ENCODE assay signal across 10 mouse cellular contexts in genomic region chr11:4578682-4579081, GRCm38 (mm10). TPM values are rescaled to one million over a fixed set of nuclear protein-coding genes. Genes with fewer than 3 reads are reported as not detected.
DNase-seq lines count a peak whose midpoint lies in the region; ATAC-seq and TF ChIP-seq lines count a peak whose summit lies in the region.
"Had no signal": no experiment of that assay in that cellular context is flagged by ENCODE, and none has a peak within 500 bp of the region (broad histone marks: within the 10 kb centered on the region; RNA-seq: fewer than 3 reads in every experiment).

No protein-coding gene starts in this region.

- no peak overlapping the region for H3K27ac ChIP-seq in hindbrain, postnatal 0 days
- H3K27ac ChIP-seq in hindbrain, embryonic 10.5 days: no peak overlapping the region
- no peak overlapping the region for H3K27ac ChIP-seq in MEL (ENCODE audit: control insufficient read depth, low read depth, low read length)
- no peak overlapping the region for H3K27ac ChIP-seq in intestine, embryonic 16.5 days (ENCODE audit: low read length)
- H3K27ac ChIP-seq: stomach, embryonic 15.5 days had no signal

- TF ChIP-seq POLR2A in MEL (IDR thresholded peaks at IDR 0.05; ENCODE audit: control insufficient read depth in 1 of 2, insufficient read depth in 1 of 2, low read depth in 1 of 2, low read length in 2 of 2, poor library complexity in 1 of 2): no peak

- H3K36me3 ChIP-seq in hindbrain, postnatal 0 days (ENCODE audit: insufficient read depth, low read length): no peaks in the 10 kb centered on the region
- no peaks in the 10 kb centered on the region for H3K36me3 ChIP-seq in hindbrain, embryonic 10.5 days
- peaks cover 4 to 25% of the 10 kb centered on the region in 2 experiments for H3K36me3 ChIP-seq in MEL (ENCODE audit: control insufficient read depth in 1 of 2, insufficient read depth in 2 of 2, low read length in 2 of 2)
- no peaks in the 10 kb centered on the region for H3K36me3 ChIP-seq in intestine, embryonic 16.5 days (ENCODE audit: control insufficient read depth, insufficient read depth, low read length)
- H3K36me3 ChIP-seq: stomach, embryonic 15.5 days had no signal

- no peaks in the 10 kb centered on the region for H3K27me3 ChIP-seq in hindbrain, postnatal 0 days (ENCODE audit: insufficient read depth, low read length)
- H3K27me3 ChIP-seq in hindbrain, embryonic 10.5 days (ENCODE audit: insufficient read depth, poor library complexity, severe bottlenecking): no peaks in the 10 kb centered on the region
- H3K27me3 ChIP-seq in MEL (ENCODE audit: control insufficient read depth in 1 of 2, insufficient read depth in 2 of 2, low read length in 2 of 2): no peaks in the 10 kb centered on the region
- no peaks in the 10 kb centered on the region for H3K27me3 ChIP-seq in intestine, embryonic 16.5 days (replicated peaks; ENCODE audit: control insufficient read depth, insufficient read depth, low read length)
- H3K27me3 ChIP-seq: megakaryocyte, embryonic 14.5 days; stomach, embryonic 15.5 days had no signal

- no peaks in the 10 kb centered on the region for H3K4me1 ChIP-seq in hindbrain, postnatal 0 days (ENCODE audit: insufficient read depth, low read length)
- H3K4me1 ChIP-seq in hindbrain, embryonic 10.5 days (replicated peaks): peaks cover 7% of the 10 kb centered on the region
- peaks cover 3 to 12% of the 10 kb centered on the region in 2 experiments; a peak in 3 of 4 replicates for H3K4me1 ChIP-seq in MEL (ENCODE audit: control insufficient read depth in 1 of 2, insufficient read depth in 2 of 2, low read length in 2 of 2)
- peaks cover 12% of the 10 kb centered on the region for H3K4me1 ChIP-seq in intestine, embryonic 16.5 days (ENCODE audit: control insufficient read depth, insufficient read depth, low read length)

- H3K9ac ChIP-seq in hindbrain, postnatal 0 days (replicated peaks; ENCODE audit: low read length): no peak overlapping the region
- no peak overlapping the region for H3K9ac ChIP-seq in MEL (ENCODE audit: control insufficient read depth, low read depth, low read length, poor library complexity, severe bottlenecking)
- H3K9ac ChIP-seq in intestine, embryonic 16.5 days (ENCODE audit: low read depth, low read length): no peak overlapping the region
- H3K9ac ChIP-seq: stomach, embryonic 15.5 days had no signal

- peaks cover 34% of the 10 kb centered on the region for H3K79me2 ChIP-seq in MEL (ENCODE audit: control insufficient read depth, insufficient read depth, low read length, poor library complexity)

- no peak overlapping the region for H3K4me2 ChIP-seq in hindbrain, postnatal 0 days (ENCODE audit: low read depth, low read length)
- no peak overlapping the region for H3K4me2 ChIP-seq in intestine, embryonic 16.5 days (ENCODE audit: low read depth, low read length)
- H3K4me2 ChIP-seq: stomach, embryonic 15.5 days had no signal

- no peak for ATAC-seq in hindbrain, postnatal 0 days
- peak; percentile 63 for ATAC-seq in intestine, embryonic 16.5 days

- WGBS in hindbrain, postnatal 0 days: 75% methylated on average over 2 of the region's 2 CpGs
- WGBS in hindbrain, embryonic 10.5 days: 94% methylated on average over 2 of the region's 2 CpGs
- WGBS in intestine, embryonic 16.5 days: 59% methylated on average over 2 of the region's 2 CpGs

- TF ChIP-seq CTCF in hindbrain, postnatal 0 days (IDR thresholded peaks at IDR 0.05; ENCODE audit: low read depth): no peak
- no peak for TF ChIP-seq CTCF in MEL (IDR thresholded peaks at IDR 0.05 in 2 of 3, conservative IDR thresholded peaks at IDR 0.05 in 1 of 3; ENCODE audit: control insufficient read depth in 1 of 3, insufficient read depth in 1 of 3, low read depth in 2 of 3, low read length in 3 of 3, poor library complexity in 1 of 3, severe bottlenecking in 1 of 3)

- H3K4me3 ChIP-seq in hindbrain, postnatal 0 days (ENCODE audit: low read length): no peak overlapping the region
- H3K4me3 ChIP-seq in hindbrain, embryonic 10.5 days: no peak overlapping the region
- no peak overlapping the region for H3K4me3 ChIP-seq in MEL (ENCODE audit: control insufficient read depth in 1 of 2, insufficient read depth in 1 of 2, low read depth in 2 of 2, low read length in 2 of 2)
- H3K4me3 ChIP-seq in intestine, embryonic 16.5 days (ENCODE audit: low read length): no peak overlapping the region
- H3K4me3 ChIP-seq: megakaryocyte, embryonic 14.5 days; stomach, embryonic 15.5 days had no signal

- peak in 1 of 2 experiments; percentile 44; a peak in 1 of 4 replicates for TF ChIP-seq EP300 in MEL (IDR thresholded peaks at IDR 0.05; ENCODE audit: low read depth in 1 of 2, low read length in 2 of 2)

- no peak for TF ChIP-seq RAD21 in MEL (IDR thresholded peaks at IDR 0.05; ENCODE audit: low read depth, low read length)

- peak; percentile 28 for DNase-seq in hindbrain, postnatal 0 days (ENCODE audit: low spot score)
- no peak for DNase-seq in hindbrain, embryonic 10.5 days (ENCODE audit: low spot score)
- peak; percentile 72 for DNase-seq in MEL (ENCODE audit: low read depth, low spot score)
- peak; percentile 41 for DNase-seq in cerebellum, adult 8-10 months
- DNase-seq in lung, postnatal 36 days: peak; percentile 70
- no peak for DNase-seq in retina, embryonic 14.5 days (ENCODE audit: low spot score)
- DNase-seq in neural tube, embryonic 10.5 days (ENCODE audit: extremely low spot score, low spot score): no peak

- no peaks in the 10 kb centered on the region for H3K9me3 ChIP-seq in hindbrain, postnatal 0 days (ENCODE audit: low read length)
- no peaks in the 10 kb centered on the region for H3K9me3 ChIP-seq in hindbrain, embryonic 10.5 days
- H3K9me3 ChIP-seq in MEL (replicated peaks; ENCODE audit: insufficient read depth, low read length): no peaks in the 10 kb centered on the region
- H3K9me3 ChIP-seq in intestine, embryonic 16.5 days (ENCODE audit: control insufficient read depth, low read length): no peaks in the 10 kb centered on the region
- H3K9me3 ChIP-seq: megakaryocyte, embryonic 14.5 days; stomach, embryonic 15.5 days had no signal

TF ChIP-seq in MEL, 35 proteins besides CTCF, POLR2A, EP300 and RAD21:
- TF ChIP-seq SIN3A (IDR thresholded peaks at IDR 0.05; ENCODE audit: low read length) (no peak), POLR2AphosphoS5 (IDR thresholded peaks at IDR 0.05; ENCODE audit: borderline replicate concordance, low read depth, low read length) (no peak), KAT2A (conservative IDR thresholded peaks at IDR 0.05; ENCODE audit: low read depth, low read length) (no peak), RCOR1 (IDR thresholded peaks at IDR 0.05; ENCODE audit: low read depth, low read length) (peak; percentile 59; the same call in 1 of the 2 replicates), GATA1 (IDR thresholded peaks at IDR 0.05; ENCODE audit: low read depth, low read length) (peak; percentile 48), MAFK (IDR thresholded peaks at IDR 0.05; ENCODE audit: borderline replicate concordance, low read depth, low read length) (0 out of 2 replicates have a peak, but pooled peaks have one; percentile 26), ETS1 (IDR thresholded peaks at IDR 0.05; ENCODE audit: low read depth, low read length) (peak; percentile 44; the same call in 1 of the 2 replicates), MAX (IDR thresholded peaks at IDR 0.05; ENCODE audit: low read length) (no peak)

RNA-seq across cellular contexts. Expression of gene Mtmr3, which starts 16.0 kb away (rescaled TPM):
- 82.6 and 89.2 TPM in 2 replicates for total RNA-seq in hindbrain, postnatal 0 days (2014; rRNA removed)
- 23.7 and 25.8 TPM in 2 replicates for polyA plus RNA-seq in hindbrain, postnatal 0 days (2015; fragmentation: Nextera tagmentation; extraction: Ambion mirVana)
- polyA plus RNA-seq in hindbrain, embryonic 10.5 days (2016; fragmentation: Nextera tagmentation; extraction: Ambion mirVana): 28.1 and 31.7 TPM in 2 replicates
- 31.9 and 36.5 TPM in 2 replicates for total RNA-seq in MEL (2012; rRNA removed)
- polyA plus RNA-seq in MEL (2012; ENCODE audit: insufficient read depth in 1 of 2, insufficient read length in 2 of 2, low read depth in 1 of 2, low replicate concordance in 2 of 2, missing spikeins in 1 of 2): 10 to 100 TPM in 1 of 2 experiments, not detected in 1; 29.1 TPM
- 15.4 and 18.5 TPM in 2 replicates for polyA plus RNA-seq in intestine, embryonic 16.5 days (2015; fragmentation: Nextera tagmentation; extraction: Ambion mirVana)

RNA-seq across cellular contexts. Expression of gene Gm11032, which starts 41.2 kb away (rescaled TPM):
- not detected in 2 replicates for total RNA-seq in hindbrain, postnatal 0 days (2014; rRNA removed)
- not detected in 2 replicates for polyA plus RNA-seq in hindbrain, postnatal 0 days (2015; fragmentation: Nextera tagmentation; extraction: Ambion mirVana)
- polyA plus RNA-seq in hindbrain, embryonic 10.5 days (2016; fragmentation: Nextera tagmentation; extraction: Ambion mirVana): not detected in 2 replicates
- total RNA-seq in MEL (2012; rRNA removed): not detected in 2 replicates
- polyA plus RNA-seq in MEL (2012; ENCODE audit: insufficient read depth in 1 of 2, insufficient read length in 2 of 2, low read depth in 1 of 2, low replicate concordance in 2 of 2, missing spikeins in 1 of 2): not detected
- polyA plus RNA-seq in intestine, embryonic 16.5 days (2015; fragmentation: Nextera tagmentation; extraction: Ambion mirVana): not detected in 2 replicates
- polyA plus RNA-seq: stomach, embryonic 15.5 days had no signal

RNA-seq across cellular contexts. Expression of gene Ascc2, which starts 58.9 kb away (rescaled TPM):
- 15.0 and 15.5 TPM in 2 replicates for total RNA-seq in hindbrain, postnatal 0 days (2014; rRNA removed)
- polyA plus RNA-seq in hindbrain, postnatal 0 days (2015; fragmentation: Nextera tagmentation; extraction: Ambion mirVana): 13.6 and 13.8 TPM in 2 replicates
- polyA plus RNA-seq in hindbrain, embryonic 10.5 days (2016; fragmentation: Nextera tagmentation; extraction: Ambion mirVana): 33.9 and 35.9 TPM in 2 replicates
- total RNA-seq in MEL (2012; rRNA removed): 27.5 and 29.4 TPM in 2 replicates
- polyA plus RNA-seq in MEL (2012; ENCODE audit: insufficient read depth in 1 of 2, insufficient read length in 2 of 2, low read depth in 1 of 2, low replicate concordance in 2 of 2, missing spikeins in 1 of 2): 10 to 100 TPM; 43.5 to 98.2 TPM
- 32.0 and 32.8 TPM in 2 replicates for polyA plus RNA-seq in intestine, embryonic 16.5 days (2015; fragmentation: Nextera tagmentation; extraction: Ambion mirVana)

Comparison
In these comparisons a context has a peak if more than half of its experiments do, and no peak if none do; other contexts are left out.
1. DNase-seq: peak in hindbrain, postnatal 0 days (single experiment), MEL (single experiment), cerebellum, adult 8-10 months (single experiment) and lung, postnatal 36 days (single experiment); none in hindbrain, embryonic 10.5 days (single experiment), retina, embryonic 14.5 days (single experiment) and neural tube, embryonic 10.5 days (single experiment).